Mouse (Mus musculus) cerebellum, adult 9-10 months (tissue): ENCODE results near the gene Cacng6.
"Not testable (repeated sequence)": the region's sequence is repeated elsewhere in the genome, so short reads cannot be mapped to it uniquely, and the experiment has no call there.

Source experiments
- DNase-seq: peaks from one replicate; pipeline ENCODE4 v3.0.0; 2022

Gene Cacng6

GRCm38 (mm10) chr7:3423895-3424294 is at the start of gene Cacng6:
Gene Cacng6 (plus strand): TSS chr7:3424195.
- no peak for DNase-seq

- DNase-seq = peak; percentile 55
Observed at GRCm38 (mm10) chr7:3376831-3377230, 47.2 kb upstream of the Cacng6 start.

- DNase-seq = no peak
Observed at GRCm38 (mm10) chr7:3382123-3382522, 41.9 kb upstream of the Cacng6 start.

- DNase-seq = no peak
Observed at GRCm38 (mm10) chr7:3384807-3385319, 39.1 kb upstream of the Cacng6 start.

GRCm38 (mm10) chr7:3386036-3386730 is 37.8 kb upstream of the Cacng6 start:
- DNase-seq = no peak

- DNase-seq = no peak
Observed at GRCm38 (mm10) chr7:3387761-3388160, 36.2 kb upstream of the Cacng6 start.

GRCm38 (mm10) chr7:3388885-3389284 is 35.1 kb upstream of the Cacng6 start:
- no peak for DNase-seq

- DNase-seq = peak; percentile 66
Observed at GRCm38 (mm10) chr7:3389444-3390412, 34.3 kb upstream of the Cacng6 start.

- no peak for DNase-seq
Observed at GRCm38 (mm10) chr7:3390413-3391080, 33.4 kb upstream of the Cacng6 start, which contains the start of gene Cacng8. Gene Cacng8 (plus strand): TSS chr7:3390683.

- no peak for DNase-seq
Observed at GRCm38 (mm10) chr7:3391081-3391451, 32.9 kb upstream of the Cacng6 start.

GRCm38 (mm10) chr7:3391809-3392208 is 32.2 kb upstream of the Cacng6 start:
- DNase-seq = no peak

- DNase-seq = no peak
Observed at GRCm38 (mm10) chr7:3397355-3397754, 26.6 kb upstream of the Cacng6 start.

- DNase-seq = no peak
Observed at GRCm38 (mm10) chr7:3397797-3398196, 26.2 kb upstream of the Cacng6 start.

GRCm38 (mm10) chr7:3398363-3398762 is 25.6 kb upstream of the Cacng6 start:
- not testable (repeated sequence) for DNase-seq

- DNase-seq = no peak
Observed at GRCm38 (mm10) chr7:3399937-3400336, 24.1 kb upstream of the Cacng6 start.

GRCm38 (mm10) chr7:3409729-3410520 is 14.1 kb upstream of the Cacng6 start:
- DNase-seq = no peak

- peak; percentile 69 for DNase-seq
Observed at GRCm38 (mm10) chr7:3411160-3411941, 12.6 kb upstream of the Cacng6 start.

GRCm38 (mm10) chr7:3412036-3412435 is 12.0 kb upstream of the Cacng6 start:
- DNase-seq = peak; percentile 54

GRCm38 (mm10) chr7:3414888-3415287 is 9.1 kb upstream of the Cacng6 start:
- DNase-seq = no peak

GRCm38 (mm10) chr7:3415378-3415777 is 8.6 kb upstream of the Cacng6 start:
- no peak for DNase-seq

- no peak for DNase-seq
Observed at GRCm38 (mm10) chr7:3419941-3420340, 4.1 kb upstream of the Cacng6 start.
